Comparison of ENCODE assay signal across 9 mouse cellular contexts in genomic region chr13:73468834-73469233, GRCm38 (mm10). TPM values are rescaled to one million over a fixed set of nuclear protein-coding genes. Genes with fewer than 3 reads are reported as not detected.
DNase-seq lines count a peak whose midpoint lies in the region; ATAC-seq and TF ChIP-seq lines count a peak whose summit lies in the region.
"Had no signal": no experiment of that assay in that cellular context is flagged by ENCODE, and none has a peak within 500 bp of the region (broad histone marks: within the 10 kb centered on the region; RNA-seq: fewer than 3 reads in every experiment).

No protein-coding gene starts in this region.

- intact Hi-C loops in gastrocnemius, postnatal 36 days (cut with DNase I) = no loop called here

- peaks cover 6% of the 10 kb centered on the region; the same call in 1 of the 2 replicates for H3K36me3 ChIP-seq in heart, embryonic 11.5 days (ENCODE audit: control insufficient read depth, insufficient read depth, low read length)
- peaks cover 4 to 30% of the 10 kb centered on the region in 2 experiments for H3K36me3 ChIP-seq in CH12.LX (replicated peaks in 1 of 2; ENCODE audit: control insufficient read depth in 1 of 2, insufficient read depth in 1 of 2, low read length in 1 of 2)
- no peaks in the 10 kb centered on the region; the same call in 1 of the 2 replicates for H3K36me3 ChIP-seq in forebrain, embryonic 13.5 days (ENCODE audit: poor library complexity, severe bottlenecking)
- H3K36me3 ChIP-seq in liver, embryonic 12.5 days = peaks cover 49% of the 10 kb centered on the region

- peak overlapping the region; percentile 91 for H3K4me2 ChIP-seq in heart, embryonic 11.5 days
- H3K4me2 ChIP-seq in CH12.LX (ENCODE audit: insufficient read depth, low read depth, poor library complexity, severe bottlenecking) = peak overlapping the region; percentile 98
- peak overlapping the region; percentile 87 for H3K4me2 ChIP-seq in forebrain, embryonic 13.5 days
- peak overlapping the region; percentile 84 for H3K4me2 ChIP-seq in liver, embryonic 12.5 days

- no peaks in the 10 kb centered on the region for H3K9me3 ChIP-seq in heart, embryonic 11.5 days (replicated peaks; ENCODE audit: control insufficient read depth, low read length)
- H3K9me3 ChIP-seq in CH12.LX (replicated peaks; ENCODE audit: low read length) = no peaks in the 10 kb centered on the region
- no peaks in the 10 kb centered on the region for H3K9me3 ChIP-seq in forebrain, embryonic 13.5 days (replicated peaks)
- no peaks in the 10 kb centered on the region for H3K9me3 ChIP-seq in liver, embryonic 12.5 days (replicated peaks)

- TF ChIP-seq RAD21 in CH12.LX (IDR thresholded peaks at IDR 0.05; ENCODE audit: low read depth, low read length) = no peak

- TF ChIP-seq CTCF in CH12.LX (conservative IDR thresholded peaks at IDR 0.05 in 1 of 2, IDR thresholded peaks at IDR 0.05 in 1 of 2; ENCODE audit: low read depth in 2 of 2, low read length in 2 of 2) = no peak

- no peak overlapping the region for H3K27ac ChIP-seq in heart, embryonic 11.5 days (ENCODE audit: low read depth, low read length)
- H3K27ac ChIP-seq in CH12.LX (ENCODE audit: insufficient read depth, low read depth) = no peak overlapping the region
- H3K27ac ChIP-seq in forebrain, embryonic 13.5 days = no peak overlapping the region
- peak overlapping the region; percentile 98 for H3K27ac ChIP-seq in liver, embryonic 12.5 days

- no peak for TF ChIP-seq POLR2A in CH12.LX (IDR thresholded peaks at IDR 0.05; ENCODE audit: low read depth, low read length)

- dilution Hi-C loops in CH12.LX (cut with MboI; ENCODE audit: extremely low pct_ligation_motif_present, extremely low pct_unique_long_range_greater_than_20kb, low sequenced_read_pairs) = no loop called here

- TF ChIP-seq EP300 in CH12.LX (IDR thresholded peaks at IDR 0.05; ENCODE audit: low read length) = no peak

- in situ Hi-C loops in CH12.LX (cut with MboI; ENCODE audit: low pct_ligation_motif_present, low pct_unique_long_range_greater_than_20kb, low sequenced_read_pairs) = no loop called here

- no peaks in the 10 kb centered on the region for H3K27me3 ChIP-seq in heart, embryonic 11.5 days (ENCODE audit: control insufficient read depth, insufficient read depth, low read length)
- H3K27me3 ChIP-seq in CH12.LX (replicated peaks) = no peaks in the 10 kb centered on the region
- no peaks in the 10 kb centered on the region for H3K27me3 ChIP-seq in forebrain, embryonic 13.5 days
- H3K27me3 ChIP-seq in liver, embryonic 12.5 days (replicated peaks) = no peaks in the 10 kb centered on the region

- no peak for DNase-seq in heart, adult 9 months (ENCODE audit: low spot score in 2 of 2)
- no peak for DNase-seq in CH12.LX (ENCODE audit: extremely low read depth)
- DNase-seq in testis, postnatal 10 days (ENCODE audit: low spot score) = no peak
- no peak for DNase-seq in gastrocnemius, postnatal 36 days
- DNase-seq in T-cell, adult 2 months (ENCODE audit: low spot score) = no peak
- DNase-seq: right cerebral cortex, postnatal 4 days had no signal

- peaks cover 25% of the 10 kb centered on the region for H3K4me1 ChIP-seq in heart, embryonic 11.5 days (ENCODE audit: control insufficient read depth, insufficient read depth, low read length)
- H3K4me1 ChIP-seq in CH12.LX (ENCODE audit: control insufficient read depth in 1 of 2, insufficient read depth in 2 of 2) = peaks cover 12 to 74% of the 10 kb centered on the region in 2 experiments
- peaks cover 35% of the 10 kb centered on the region for H3K4me1 ChIP-seq in forebrain, embryonic 13.5 days
- H3K4me1 ChIP-seq in liver, embryonic 12.5 days = peaks cover 90% of the 10 kb centered on the region

- peaks cover 10% of the 10 kb centered on the region for H3K79me2 ChIP-seq in CH12.LX (replicated peaks; ENCODE audit: control insufficient read depth, extremely low read depth, insufficient read depth, poor library complexity, severe bottlenecking)

- H3K4me3 ChIP-seq in heart, embryonic 11.5 days (ENCODE audit: low read depth, low read length) = peak overlapping the region; percentile 95
- H3K4me3 ChIP-seq in CH12.LX (replicated peaks in 1 of 3; ENCODE audit: low read depth in 2 of 3, low read length in 2 of 3, poor library complexity in 1 of 3) = peak overlapping the region in 1 of 3 experiments; percentile 93
- peak overlapping the region; percentile 88 for H3K4me3 ChIP-seq in forebrain, embryonic 13.5 days
- H3K4me3 ChIP-seq in liver, embryonic 12.5 days = peak overlapping the region; percentile 94

- peak overlapping the region; percentile 96 for H3K9ac ChIP-seq in heart, embryonic 11.5 days (ENCODE audit: low read depth, low read length)
- no peak overlapping the region for H3K9ac ChIP-seq in CH12.LX (ENCODE audit: insufficient read depth, low read depth)
- peak overlapping the region; percentile 94 for H3K9ac ChIP-seq in forebrain, embryonic 13.5 days
- peak overlapping the region; percentile 98 for H3K9ac ChIP-seq in liver, embryonic 12.5 days

- no peak for ATAC-seq in heart, embryonic 11.5 days (replicated peaks; ENCODE audit: insufficient number of reproducible peaks, low FRiP score, low TSS enrichment)
- ATAC-seq in forebrain, embryonic 13.5 days = no peak
- ATAC-seq in liver, embryonic 12.5 days = no peak

- 78% methylated on average over 3 of the region's 3 CpGs for WGBS in heart, embryonic 11.5 days (ENCODE audit: insufficient replicate concordance)
- WGBS in forebrain, embryonic 13.5 days = 57% methylated on average over 3 of the region's 3 CpGs
- 62% methylated on average over 3 of the region's 3 CpGs for WGBS in liver, embryonic 12.5 days (ENCODE audit: insufficient replicate concordance)

TF ChIP-seq in CH12.LX, 34 proteins besides CTCF, POLR2A, EP300 and RAD21:
- no peak for TF ChIP-seq SIN3A (IDR thresholded peaks at IDR 0.05; ENCODE audit: low read length)
- TF ChIP-seq JUN (IDR thresholded peaks at IDR 0.05; ENCODE audit: insufficient read depth, low read depth, low read length) = no peak
- no peak for TF ChIP-seq ELF1 (IDR thresholded peaks at IDR 0.05; ENCODE audit: low read depth, low read length)
- TF ChIP-seq USF1 (IDR thresholded peaks at IDR 0.05; ENCODE audit: low read depth, low read length) = no peak
- no peak for TF ChIP-seq MXI1 (IDR thresholded peaks at IDR 0.05; ENCODE audit: low read depth, low read length)

RNA-seq across cellular contexts. Expression of gene Lpcat1, which starts 1.8 kb away (rescaled TPM):
- 26.0 and 26.6 TPM in 2 replicates for polyA plus RNA-seq in heart, embryonic 11.5 days (2014; fragmentation: Nextera tagmentation; extraction: Ambion mirVana)
- total RNA-seq in CH12.LX (2012; rRNA removed) = 22.6 and 24.4 TPM in 2 replicates
- 36.2 and 40.4 TPM in 2 replicates for total RNA-seq in CH12.LX (2014; rRNA removed)
- polyA plus RNA-seq in CH12.LX (2012; ENCODE audit: insufficient read length, low read depth) = 33.2 and 36.9 TPM in 2 replicates
- polyA plus RNA-seq in forebrain, embryonic 13.5 days (2015; fragmentation: Nextera tagmentation; extraction: Ambion mirVana) = 48.5 and 52.3 TPM in 2 replicates
- 108 and 113 TPM in 2 replicates for polyA plus RNA-seq in liver, embryonic 12.5 days (2016; fragmentation: Nextera tagmentation; extraction: Ambion mirVana)
- total RNA-seq in gastrocnemius, postnatal 36 days (2021) = 1 to 10 TPM; 2.7 TPM
